Mouse (Mus musculus): ENCODE results near the gene Flt3.
A peak's percentile ranks its signal among the peaks of the same experiment; 100 is the strongest.

The Flt3 gene

GRCm38 (mm10) chr5:147307398-147307785, 92.9 kb downstream of the Flt3 start:
- DNase-seq, result no peak

- DNase-seq, result no peak
These were observed 93.5 kb downstream of the Flt3 start, which contains the start of gene Cdx2 for GRCm38 (mm10) chr5:147306638-147307397. Cdx2 (minus strand) TSS chr5:147307270.

GRCm38 (mm10) chr5:147305856-147306637, 94.2 kb downstream of the Flt3 start:
- no peak for DNase-seq

GRCm38 (mm10) chr5:147305166-147305565, 95.1 kb downstream of the Flt3 start:
- DNase-seq, result no peak

DNA sequence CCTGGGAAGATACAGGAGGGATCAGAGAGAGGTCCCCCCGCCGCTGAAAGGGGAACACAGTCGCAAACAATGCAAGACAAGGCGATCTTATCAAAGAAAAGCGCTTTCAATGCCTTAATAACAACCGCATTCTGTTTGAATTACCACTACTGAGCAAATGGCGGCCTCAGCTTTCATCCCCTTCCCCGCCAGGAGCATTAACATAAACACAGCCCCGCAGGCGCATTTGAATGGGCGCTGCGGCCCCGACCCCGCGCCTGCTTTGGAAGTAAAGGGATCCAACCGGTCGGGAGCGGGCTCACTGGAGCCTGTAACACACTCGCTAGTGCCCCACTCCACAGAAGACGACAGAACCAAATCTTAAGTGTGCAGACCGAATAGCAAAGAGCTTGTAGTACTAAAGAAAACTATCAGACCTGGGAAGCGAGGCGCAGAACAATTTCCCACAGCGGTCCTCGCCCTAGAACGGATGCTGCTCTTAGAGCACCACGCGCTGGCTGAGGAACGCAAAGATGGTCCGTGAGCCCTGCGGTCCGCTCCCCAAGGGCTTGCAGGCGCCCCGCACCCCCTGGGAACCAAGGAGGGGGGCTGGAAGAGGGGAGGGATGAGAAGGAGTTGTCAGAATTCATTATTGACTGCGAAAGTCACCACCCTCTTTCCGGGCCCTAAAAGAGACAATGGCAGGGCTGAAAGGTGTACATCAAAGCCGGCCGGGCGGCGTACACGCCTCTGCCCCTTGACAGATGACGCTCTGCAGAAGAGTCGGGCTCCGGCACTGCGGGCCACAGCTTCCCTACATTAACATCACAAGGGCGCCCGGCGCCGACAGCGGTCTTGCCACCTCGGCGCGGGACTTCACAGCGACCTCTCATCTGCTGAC, 95.8 kb downstream of the Flt3 start:
- DNase-seq, result no peak

DNA sequence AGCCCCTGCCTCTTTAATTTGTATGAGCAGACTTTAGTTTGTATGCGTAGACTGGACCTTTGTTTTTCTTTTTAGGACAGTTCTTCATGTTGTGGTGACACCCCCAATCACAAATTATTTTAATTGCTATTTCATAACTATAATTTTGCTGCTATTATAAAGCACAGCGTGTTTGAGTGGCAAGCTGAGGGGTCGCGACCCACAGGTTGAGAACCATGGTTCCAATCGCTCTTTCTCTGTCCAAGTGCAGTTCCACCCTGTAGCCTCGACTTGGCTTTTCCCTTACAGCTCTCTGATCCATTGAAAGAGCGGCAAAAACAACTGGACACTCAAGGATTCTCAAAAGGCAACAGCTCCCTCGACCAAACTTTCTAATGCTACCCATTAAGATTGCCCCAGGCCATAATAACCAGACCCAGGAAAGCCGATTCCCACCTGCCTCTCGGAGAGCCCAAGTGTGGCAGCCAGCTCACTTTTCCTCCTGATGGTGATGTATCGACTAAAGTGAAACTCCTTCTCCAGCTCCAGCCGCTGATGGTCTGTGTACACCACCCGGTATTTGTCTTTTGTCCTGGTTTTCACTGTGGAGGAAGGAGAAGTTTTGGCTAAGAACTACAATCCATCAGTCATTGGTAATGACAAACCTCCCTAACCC, 97.4 kb downstream of the Flt3 start:
- no peak for DNase-seq

DNA sequence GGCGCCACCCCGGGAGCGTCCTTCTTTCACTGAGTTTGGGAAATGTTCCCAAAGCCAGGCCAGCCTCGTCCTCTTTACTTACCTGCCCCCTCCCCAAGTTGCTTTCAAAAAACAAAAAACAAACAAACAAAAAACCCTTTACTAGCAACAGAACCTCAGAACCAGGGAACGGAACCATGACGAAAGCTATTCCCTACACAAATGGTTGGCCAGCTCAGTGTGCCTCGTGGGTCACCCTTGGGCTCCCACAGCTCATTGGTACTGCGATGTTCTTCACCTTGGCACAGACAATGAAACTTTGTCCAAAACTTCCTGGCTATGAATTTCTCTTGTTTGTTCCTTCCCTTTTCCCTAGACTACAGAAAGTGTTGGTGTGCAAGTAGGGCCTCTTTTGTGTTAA, 98.1 kb downstream of the Flt3 start:
- no peak for DNase-seq

GRCm38 (mm10) chr5:147301781-147302070, 98.6 kb downstream of the Flt3 start:
- no peak for DNase-seq

GRCm38 (mm10) chr5:147300917-147301780, 99.1 kb downstream of the Flt3 start:
- DNase-seq, result no peak

DNA sequence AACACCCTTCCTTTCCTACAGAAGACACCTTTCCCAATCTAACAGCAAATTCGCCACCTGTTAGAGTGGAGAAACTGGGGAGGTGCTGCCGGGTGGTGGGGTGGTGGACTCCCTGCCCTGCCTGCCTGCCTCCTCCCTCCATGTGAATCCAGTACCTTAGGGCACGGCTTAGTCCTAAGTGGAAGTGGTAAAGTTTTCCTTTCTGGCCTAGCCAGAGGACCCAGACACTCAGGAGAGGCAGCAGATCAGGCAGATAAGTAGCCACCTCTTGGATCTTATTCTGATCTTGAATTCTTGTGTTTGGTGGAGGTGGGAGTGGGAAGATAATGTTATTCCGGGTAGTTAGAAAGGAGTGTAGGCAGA, 100.3 kb downstream of the Flt3 start:
- DNase-seq, result no peak

DNA sequence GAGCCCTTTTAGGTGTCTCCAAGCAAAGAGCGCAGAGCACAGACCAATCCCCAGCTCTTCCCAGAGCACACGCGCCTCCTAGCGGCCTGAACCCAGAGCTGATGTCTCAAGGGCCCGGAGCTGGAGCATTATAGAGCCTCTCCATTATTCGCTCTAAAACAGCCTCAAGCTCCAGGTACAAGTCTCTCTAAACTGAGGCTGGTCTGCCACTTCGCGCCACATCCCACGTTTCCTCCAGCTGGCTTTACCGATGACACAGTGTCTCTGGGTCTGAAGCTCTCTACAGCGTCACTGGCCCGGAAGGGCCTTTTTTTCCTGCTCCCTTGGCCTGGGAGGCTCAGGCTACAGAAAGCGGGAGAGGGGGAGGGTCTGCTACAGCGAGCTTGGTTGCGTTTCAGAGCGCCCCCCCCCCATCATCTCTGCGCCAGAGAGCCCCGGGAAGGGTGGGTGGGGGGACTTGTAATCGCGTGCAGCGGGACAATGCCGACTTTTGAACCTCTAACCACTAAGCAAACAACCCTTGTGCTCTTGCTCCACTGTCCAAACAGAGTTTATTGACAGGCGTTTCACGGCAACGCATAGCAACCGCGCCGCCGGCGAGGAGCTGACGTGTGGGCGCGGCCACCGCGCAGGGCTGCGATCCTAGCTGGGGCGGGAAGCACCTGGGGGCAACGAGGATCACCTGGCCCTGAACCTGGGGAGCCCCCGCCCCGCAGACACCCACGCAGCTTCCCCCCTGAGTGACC, 100.9 kb downstream of the Flt3 start:
- no peak for DNase-seq

GRCm38 (mm10) chr5:147297249-147297648, 103.0 kb downstream of the Flt3 start:
- no peak for DNase-seq

DNA sequence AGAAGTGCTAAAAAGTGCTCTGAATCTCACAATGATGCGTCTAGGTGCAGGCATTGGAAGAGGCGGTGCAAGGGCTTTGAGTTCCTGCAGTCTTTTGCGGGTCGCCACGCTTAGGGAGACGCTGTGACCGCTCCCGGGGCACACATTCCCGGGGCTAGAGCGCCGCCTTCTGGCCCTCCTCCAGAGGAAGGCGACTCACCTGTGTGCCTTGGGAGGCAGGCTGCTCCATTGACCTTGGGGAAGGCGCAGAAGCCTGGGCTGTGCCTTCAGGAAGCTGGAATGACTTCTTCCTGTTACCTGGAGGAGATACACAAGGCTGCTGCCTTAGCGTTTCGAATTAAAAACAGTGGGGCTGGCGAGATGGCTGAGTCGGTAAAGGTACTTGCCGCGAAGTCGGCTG, 106.2 kb downstream of the Flt3 start:
- no peak for DNase-seq

DNA sequence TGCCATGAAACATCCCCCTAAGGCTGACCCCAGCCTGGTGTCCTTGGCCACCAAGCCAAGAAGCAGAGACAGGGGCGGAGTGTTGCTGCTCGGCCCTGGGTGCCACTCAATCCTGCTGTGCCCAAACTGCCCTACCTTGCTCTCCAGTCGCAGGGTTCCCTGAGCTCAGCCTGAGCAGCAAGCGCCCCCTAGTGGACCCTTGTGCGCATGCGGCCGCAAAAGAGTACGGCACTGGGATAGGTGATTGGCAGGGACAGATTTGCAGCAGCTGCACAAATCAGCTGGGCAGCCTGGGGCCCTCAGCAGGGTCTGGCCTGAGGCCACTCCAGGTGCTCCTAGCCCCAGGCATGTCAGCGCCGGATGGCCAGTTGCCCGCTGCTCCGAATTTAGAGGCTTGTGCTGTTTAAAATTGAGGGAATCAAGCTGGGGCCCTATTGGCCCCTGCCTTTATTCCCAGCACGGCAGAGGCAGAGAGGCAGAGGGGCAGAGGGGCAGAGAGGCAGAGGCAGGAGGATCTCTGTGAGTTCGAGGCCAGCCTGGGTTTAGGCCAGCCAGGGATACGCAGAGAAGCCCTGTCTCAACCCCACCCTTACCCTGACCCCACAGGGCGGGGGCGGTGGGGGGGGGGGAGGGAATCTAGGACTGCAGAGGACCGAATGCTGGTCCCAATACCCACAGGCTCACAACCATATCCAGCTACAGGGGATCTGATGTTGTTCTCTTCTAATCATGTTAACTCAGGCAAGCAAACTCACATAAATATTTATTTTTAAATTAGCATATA, 107.0 kb downstream of the Flt3 start:
- peak; percentile 49 for DNase-seq

- no peak for DNase-seq
These were observed 107.7 kb downstream of the Flt3 start for GRCm38 (mm10) chr5:147292506-147293120.

- DNase-seq, result no peak
These were observed 108.4 kb downstream of the Flt3 start for GRCm38 (mm10) chr5:147291764-147292505.

DNA sequence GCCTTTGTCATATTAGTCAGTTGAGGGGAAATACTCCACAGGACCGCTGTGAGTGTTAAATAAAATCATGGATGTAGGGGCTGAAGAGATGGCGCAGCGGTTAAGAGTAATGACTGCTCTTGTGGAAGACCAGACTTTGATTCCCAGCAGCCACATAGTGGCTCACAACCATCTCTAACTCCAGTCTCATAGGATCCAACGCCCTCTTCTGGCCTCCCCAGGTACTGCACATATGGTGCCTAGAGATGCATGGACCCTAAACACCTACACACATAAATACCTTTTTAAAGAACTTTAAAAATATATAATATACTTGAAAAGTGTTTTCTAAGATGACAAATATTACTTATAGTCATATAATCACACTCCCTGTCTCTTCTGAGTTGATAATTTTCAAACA, 115.9 kb downstream of the Flt3 start:
- DNase-seq, result no peak

All from cerebellum, adult 9-10 months (tissue).